Mouse (Mus musculus): ENCODE measurements at regions not wholly inside any gene's neighbourhood (a gene's known extent, or its start where the extent isn't known, plus 50 kb on each side); places are given as distances from the start of the nearest gene placed in this dataset.
A peak's percentile ranks its signal among the peaks of the same experiment; 100 is the strongest.

- Histone ChIP-seq H3K27me3 (replicated peaks) (no peaks in the 10 kb centered on the region), H3K4me1 (ENCODE audit: control insufficient read depth in 1 of 2, insufficient read depth in 2 of 2) (peaks cover 5 to 16% of the 10 kb centered on the region in 2 experiments), H3K4me3 (replicated peaks in 1 of 3; ENCODE audit: low read depth in 2 of 3, low read length in 2 of 3, poor library complexity in 1 of 3) (no peak overlapping the region), H3K36me3 (replicated peaks in 1 of 2; ENCODE audit: control insufficient read depth in 1 of 2, insufficient read depth in 1 of 2, low read length in 1 of 2) (no peaks in the 10 kb centered on the region), H3K79me2 (replicated peaks; ENCODE audit: control insufficient read depth, extremely low read depth, insufficient read depth, poor library complexity, severe bottlenecking) (no peaks in the 10 kb centered on the region), H3K4me2 (ENCODE audit: insufficient read depth, low read depth, poor library complexity, severe bottlenecking) (no peak overlapping the region; the same call in none of the 2 replicates), H3K9ac (ENCODE audit: insufficient read depth, low read depth) (no peak overlapping the region), H3K9me3 (replicated peaks; ENCODE audit: low read length) (peaks cover 4% of the 10 kb centered on the region), H3K27ac (ENCODE audit: insufficient read depth, low read depth) (no peak overlapping the region)
- TF ChIP-seq PAX5 (IDR thresholded peaks at IDR 0.05; ENCODE audit: low read length): no peak
- no peak for TF ChIP-seq MEF2A (IDR thresholded peaks at IDR 0.05; ENCODE audit: borderline replicate concordance, low read depth, low read length)
- TF ChIP-seq MAX (IDR thresholded peaks at IDR 0.05; ENCODE audit: low read length): no peak
- no peak for TF ChIP-seq JUN (IDR thresholded peaks at IDR 0.05; ENCODE audit: insufficient read depth, low read depth, low read length)
- TF ChIP-seq ZKSCAN1 (IDR thresholded peaks at IDR 0.05; ENCODE audit: borderline replicate concordance, low read depth, low read length): no peak
- no peak for TF ChIP-seq CHD2 (IDR thresholded peaks at IDR 0.05; ENCODE audit: low read length)
- no peak for TF ChIP-seq E2F4 (IDR thresholded peaks at IDR 0.05; ENCODE audit: insufficient replicate concordance, low read depth, low read length)
- TF ChIP-seq ZC3H11A (IDR thresholded peaks at IDR 0.05; ENCODE audit: low read depth, low read length): no peak
- TF ChIP-seq TBP (conservative IDR thresholded peaks at IDR 0.05; ENCODE audit: low read depth, low read length): no peak
- TF ChIP-seq MYC (IDR thresholded peaks at IDR 0.05; ENCODE audit: low read depth, low read length): no peak
- TF ChIP-seq CTCF (conservative IDR thresholded peaks at IDR 0.05 in 1 of 2, IDR thresholded peaks at IDR 0.05 in 1 of 2; ENCODE audit: low read depth in 2 of 2, low read length in 2 of 2): no peak
- TF ChIP-seq MXI1 (IDR thresholded peaks at IDR 0.05; ENCODE audit: low read depth, low read length): no peak
- TF ChIP-seq EP300 (IDR thresholded peaks at IDR 0.05; ENCODE audit: low read length): no peak
- dilution Hi-C loops (cut with MboI; ENCODE audit: extremely low pct_ligation_motif_present, extremely low pct_unique_long_range_greater_than_20kb, low sequenced_read_pairs) (no loop called here), in situ Hi-C loops (cut with MboI; ENCODE audit: low pct_ligation_motif_present, low pct_unique_long_range_greater_than_20kb, low sequenced_read_pairs) (loop anchor here (25.0 kb wide), 1 partner anchor 343 kb away; no protein-coding TSS in a partner anchor)
- peak; percentile 16 for DNase-seq (ENCODE audit: extremely low read depth)
Measured at GRCm38 (mm10) chr1:136768969-136769401, 144.3 kb downstream of the Zfp281 start.

GRCm38 (mm10) chr1:136773743-136774142, 149.0 kb downstream of the Zfp281 start:
- H3K4me2 ChIP-seq (ENCODE audit: insufficient read depth, low read depth, poor library complexity, severe bottlenecking): no peak overlapping the region
- TF ChIP-seq CTCF (conservative IDR thresholded peaks at IDR 0.05 in 1 of 2, IDR thresholded peaks at IDR 0.05 in 1 of 2; ENCODE audit: low read depth in 2 of 2, low read length in 2 of 2): peak; percentile 40 to 54; a peak in 3 of 4 replicates
- no peak for TF ChIP-seq TBP (conservative IDR thresholded peaks at IDR 0.05; ENCODE audit: low read depth, low read length)
- TF ChIP-seq MEF2A (IDR thresholded peaks at IDR 0.05; ENCODE audit: borderline replicate concordance, low read depth, low read length): no peak
- peak; percentile 29; the same call in 1 of the 2 replicates for TF ChIP-seq SMC3 (IDR thresholded peaks at IDR 0.05; ENCODE audit: low read depth, low read length)
- TF ChIP-seq USF1 (IDR thresholded peaks at IDR 0.05; ENCODE audit: low read depth, low read length): no peak
- TF ChIP-seq POLR2AphosphoS2 (IDR thresholded peaks at IDR 0.05; ENCODE audit: low read depth, low read length): no peak
- TF ChIP-seq NELFE (IDR thresholded peaks at IDR 0.05; ENCODE audit: low read depth, low read length): no peak
- peak; percentile 55 for TF ChIP-seq RAD21 (IDR thresholded peaks at IDR 0.05; ENCODE audit: low read depth, low read length)
- TF ChIP-seq GABPA (IDR thresholded peaks at IDR 0.05; ENCODE audit: insufficient replicate concordance, low read depth, low read length): no peak
- no peak overlapping the region for H3K9ac ChIP-seq (ENCODE audit: insufficient read depth, low read depth)
- H3K36me3 ChIP-seq (replicated peaks in 1 of 2; ENCODE audit: control insufficient read depth in 1 of 2, insufficient read depth in 1 of 2, low read length in 1 of 2): no peaks in the 10 kb centered on the region
- no peaks in the 10 kb centered on the region for H3K27me3 ChIP-seq (replicated peaks)
- DNase-seq (ENCODE audit: extremely low read depth): peak; percentile 21
- peaks cover 2 to 11% of the 10 kb centered on the region in 2 experiments; a peak in 3 of 4 replicates for H3K4me1 ChIP-seq (ENCODE audit: control insufficient read depth in 1 of 2, insufficient read depth in 2 of 2)
- H3K79me2 ChIP-seq (replicated peaks; ENCODE audit: control insufficient read depth, extremely low read depth, insufficient read depth, poor library complexity, severe bottlenecking): no peaks in the 10 kb centered on the region
- no peak overlapping the region for H3K27ac ChIP-seq (ENCODE audit: insufficient read depth, low read depth)
- in situ Hi-C loops (cut with MboI; ENCODE audit: low pct_ligation_motif_present, low pct_unique_long_range_greater_than_20kb, low sequenced_read_pairs): loop anchor here (25.0 kb wide), 1 partner anchor 339 kb away; no protein-coding TSS in a partner anchor
- peaks cover 4% of the 10 kb centered on the region for H3K9me3 ChIP-seq (replicated peaks; ENCODE audit: low read length)
- dilution Hi-C loops (cut with MboI; ENCODE audit: extremely low pct_ligation_motif_present, extremely low pct_unique_long_range_greater_than_20kb, low sequenced_read_pairs): no loop called here
- no peak overlapping the region for H3K4me3 ChIP-seq (replicated peaks in 1 of 3; ENCODE audit: low read depth in 2 of 3, low read length in 2 of 3, poor library complexity in 1 of 3)

All from CH12.LX (cell line).